Mouse (Mus musculus) small intestine, adult 2 months (tissue): Measurements from ENCODE around the gene Gm17555.

Experiments used
- CTCF ChIP-seq: fragments of 200-500 bp; IDR thresholded peaks from 2 replicates; pipeline ENCODE4 v1.5.1; 2012; ENCODE audit warnings: low read depth, mild to moderate bottlenecking, control low read depth, inconsistent platforms, low read length, moderate library complexity, mixed read lengths; ENCODE audit not compliant: insufficient replicate concordance, insufficient read length; ENCODE audit errors: extremely low read depth
- POLR2A ChIP-seq: fragments of 200-500 bp; IDR thresholded peaks from 2 replicates; pipeline ENCODE4 v1.6.1; 2012; ENCODE audit warnings: low read depth, mild to moderate bottlenecking, control low read depth, inconsistent platforms, low read length, moderate library complexity

DNA sequence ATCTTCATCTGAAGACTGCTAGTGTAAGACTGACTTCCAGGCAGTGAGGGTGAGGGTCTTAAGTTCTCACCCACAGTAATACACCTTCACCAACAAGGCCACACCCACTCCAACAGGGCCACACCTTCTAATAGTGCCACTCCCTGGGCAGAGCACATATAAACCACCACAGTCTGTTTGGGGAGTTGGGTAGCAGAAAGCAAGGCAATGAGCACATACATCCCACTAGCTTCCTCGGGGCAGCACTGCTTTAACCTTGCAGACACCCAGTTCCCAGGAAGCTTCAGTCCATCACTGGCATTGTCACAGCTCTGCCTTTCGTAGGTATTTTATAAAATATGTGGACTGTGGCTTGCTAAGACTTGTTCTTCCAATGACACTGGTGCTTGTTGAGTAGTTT is 22.8 kb upstream of the Gm17555 start:
- TF ChIP-seq CTCF (no peak), POLR2A (no peak)
